Mouse (Mus musculus): Measurements from ENCODE around the gene Ppfibp1.

DNA sequence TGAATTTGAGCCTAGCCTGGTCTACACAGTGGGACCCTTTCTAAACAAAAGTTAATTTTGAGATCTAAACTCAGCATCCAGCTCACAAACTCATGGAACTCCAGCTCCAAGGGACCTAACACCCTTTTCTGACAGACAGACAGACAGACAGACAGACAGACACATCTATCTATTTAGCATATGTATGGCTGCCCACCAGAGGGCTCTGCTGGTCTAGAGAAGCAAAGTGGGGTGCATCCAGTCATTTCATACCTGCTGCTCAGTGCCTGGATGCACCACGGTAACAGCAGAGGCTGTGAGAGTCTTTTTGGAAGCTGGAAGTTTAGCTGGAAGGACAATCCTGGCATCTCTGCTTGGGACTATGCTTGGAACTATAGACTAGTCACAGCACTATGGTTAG is 125.3 kb downstream of the Ppfibp1 start:
- no peak for TF ChIP-seq POLR2A (IDR thresholded peaks at IDR 0.05; ENCODE audit: insufficient read depth, low read length)
- no peak for TF ChIP-seq CTCF (IDR thresholded peaks at IDR 0.05; ENCODE audit: low read depth, low read length)
- TF ChIP-seq EP300 (IDR thresholded peaks at IDR 0.05; ENCODE audit: insufficient read depth, low read depth, low read length): no peak
